Mouse (Mus musculus) splenic B cell, adult 2 months (primary cell): Measurements from ENCODE around the gene Atf7.

ENCODE experiments used
- DNase-seq: peaks from one replicate; pipeline ENCODE4 v3.0.0-alpha.2; 2011; ENCODE audit warnings: low read depth, low spot score
- H3K27me3 ChIP-seq: 2 replicates; pipeline ENCODE4 v1.6.1; 2012; ENCODE audit warnings: mild to moderate bottlenecking, low read length, moderate library complexity, mixed read lengths; ENCODE audit not compliant: control insufficient read depth, poor library complexity, insufficient read depth, severe bottlenecking
- H3K36me3 ChIP-seq: 2 replicates; pipeline ENCODE4 v1.6.1; 2012; ENCODE audit warnings: mild to moderate bottlenecking, low read length, moderate library complexity, mixed read lengths; ENCODE audit not compliant: control insufficient read depth, poor library complexity, insufficient read depth, severe bottlenecking

Gene Atf7

GRCm38 (mm10) chr15:102590567-102590966, 34.7 kb downstream of the Atf7 start:
- Histone ChIP-seq H3K36me3 (no peaks in the 10 kb centered on the region), H3K27me3 (no peaks in the 10 kb centered on the region)
- DNase-seq = no peak

DNA sequence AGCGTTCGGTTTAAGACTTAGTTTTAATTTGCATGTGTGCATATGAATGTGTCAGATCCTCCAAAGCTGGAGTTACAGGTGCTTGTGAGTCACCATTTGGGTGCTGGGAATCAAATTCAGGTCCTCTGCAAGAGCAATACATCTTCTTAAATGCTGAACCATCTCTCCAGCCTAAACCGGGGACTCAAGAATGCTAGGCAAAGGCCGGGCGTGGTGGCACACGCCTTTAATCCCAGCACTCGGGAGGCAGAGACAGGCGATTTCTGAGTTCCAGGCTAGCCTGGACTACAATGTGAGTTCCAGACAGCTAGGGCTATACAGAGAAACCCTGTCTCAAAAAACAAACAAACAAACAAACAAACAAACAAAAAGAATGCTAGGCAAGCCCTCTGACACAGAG, 35.4 kb downstream of the Atf7 start:
- Histone ChIP-seq H3K36me3 (no peaks in the 10 kb centered on the region), H3K27me3 (no peaks in the 10 kb centered on the region)
- DNase-seq = no peak

DNA sequence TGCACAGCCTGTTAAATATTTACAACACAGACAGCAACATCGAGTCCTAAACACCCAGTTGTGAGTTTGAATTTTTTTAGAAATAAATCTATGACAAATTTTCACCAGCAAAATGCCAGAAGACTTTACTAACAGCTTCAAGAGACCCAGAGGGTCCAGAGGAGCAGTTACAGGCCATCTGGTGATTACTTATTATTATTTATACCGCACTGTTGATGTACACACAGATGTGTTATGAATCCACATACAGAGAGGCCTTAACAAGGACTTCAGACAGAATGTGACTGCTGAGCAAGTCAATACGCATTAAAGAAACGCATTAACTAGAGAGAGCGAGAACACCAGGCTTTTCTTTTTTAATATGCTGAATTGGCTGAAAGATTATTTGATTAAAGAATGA, 39.8 kb downstream of the Atf7 start:
- Histone ChIP-seq H3K36me3 (0 out of 2 replicates have a peak, but pooled peaks cover 2% of the 10 kb centered on the region), H3K27me3 (no peaks in the 10 kb centered on the region)
- DNase-seq = no peak

DNA sequence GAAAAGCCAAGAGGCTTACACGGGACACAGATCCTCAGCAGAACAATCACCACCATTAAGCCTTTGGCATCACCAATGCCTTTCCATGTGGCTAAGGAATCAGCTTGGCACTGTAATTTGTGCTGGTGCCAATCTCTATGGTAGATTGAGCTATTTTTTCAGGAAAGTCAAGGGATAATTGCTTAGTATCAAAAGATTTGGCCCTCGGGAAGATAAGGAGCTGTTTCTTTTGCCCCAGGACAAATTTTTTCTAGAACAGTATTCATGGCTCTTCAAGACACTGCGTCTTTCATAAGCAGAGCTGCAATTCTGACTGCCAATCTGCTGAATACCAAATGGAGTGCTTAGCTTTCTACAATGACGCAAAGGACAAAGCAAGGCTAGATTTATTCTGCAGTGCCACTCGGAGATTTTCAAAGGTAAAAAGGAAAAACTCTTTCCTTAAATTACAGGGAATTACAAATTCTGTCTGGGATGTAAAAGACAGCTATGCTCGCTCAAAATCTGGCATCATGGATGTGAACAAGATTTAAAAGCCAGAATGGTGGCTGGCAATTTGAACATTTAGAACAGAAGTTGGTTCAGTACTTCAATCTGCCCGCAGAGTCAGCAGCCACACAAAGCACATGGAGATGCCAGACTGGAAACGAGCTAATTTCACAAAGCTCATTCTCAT, 41.4 kb downstream of the Atf7 start:
- Histone ChIP-seq H3K27me3 (no peaks in the 10 kb centered on the region), H3K36me3 (0 out of 2 replicates have a peak, but pooled peaks cover 2% of the 10 kb centered on the region)
- no peak for DNase-seq

DNA sequence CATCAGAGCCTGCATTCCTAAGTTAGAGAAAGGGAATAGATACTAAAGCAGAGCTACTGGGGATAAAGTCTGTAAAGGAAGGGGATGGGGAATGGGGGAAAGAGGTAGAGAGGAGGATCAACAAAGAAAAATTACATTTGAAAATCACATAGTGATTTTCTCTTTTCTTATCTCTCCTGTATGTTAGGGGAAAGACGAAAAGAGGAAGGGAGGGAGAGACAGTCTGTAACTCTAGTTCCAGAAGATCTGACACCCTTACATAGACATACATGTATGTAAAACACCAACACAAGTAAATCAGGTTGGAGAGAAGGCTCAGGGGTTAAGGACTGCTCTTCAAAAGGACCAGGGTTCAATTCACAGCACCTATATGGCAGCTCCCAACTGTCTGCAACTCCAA, 44.1 kb downstream of the Atf7 start:
- 0 out of 2 replicates have a peak, but pooled peaks cover 2% of the 10 kb centered on the region for H3K36me3 ChIP-seq

DNA sequence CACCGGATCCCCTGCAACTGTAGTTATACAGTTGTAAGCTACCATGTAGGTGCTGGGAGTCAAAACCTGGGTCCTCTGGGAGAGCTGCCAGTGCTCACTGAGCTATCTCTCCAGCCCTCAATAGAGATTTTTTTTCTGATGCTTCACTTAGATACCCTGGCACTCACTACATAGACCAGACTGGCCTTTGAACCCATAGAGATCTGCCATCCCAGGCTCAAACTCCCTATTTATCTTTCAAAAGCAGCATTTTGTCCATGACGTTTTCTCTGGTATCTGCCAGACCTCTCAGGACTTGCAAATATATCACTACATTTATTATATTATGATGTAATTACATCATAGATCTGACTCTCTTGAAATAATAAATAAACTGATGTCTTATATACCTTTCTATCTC, 46.9 kb downstream of the Atf7 start:
- H3K27me3 ChIP-seq = no peaks in the 10 kb centered on the region
- H3K36me3 ChIP-seq = 0 out of 2 replicates have a peak, but pooled peaks cover 2% of the 10 kb centered on the region
- DNase-seq = no peak

More for the DNA sequence above, 44.1 kb downstream of the Atf7 start:
- no peaks in the 10 kb centered on the region for H3K27me3 ChIP-seq
- DNase-seq = no peak

GRCm38 (mm10) chr15:102576972-102577371, 48.3 kb downstream of the Atf7 start:
- H3K36me3 ChIP-seq = no peaks in the 10 kb centered on the region
- DNase-seq = no peak
- H3K27me3 ChIP-seq = no peaks in the 10 kb centered on the region

GRCm38 (mm10) chr15:102572081-102572480, 53.2 kb downstream of the Atf7 start:
- DNase-seq = no peak
- Histone ChIP-seq H3K27me3 (no peaks in the 10 kb centered on the region), H3K36me3 (no peaks in the 10 kb centered on the region)

- Histone ChIP-seq H3K36me3 (no peaks in the 10 kb centered on the region), H3K27me3 (no peaks in the 10 kb centered on the region)
- DNase-seq = no peak
These were observed 57.4 kb downstream of the Atf7 start for GRCm38 (mm10) chr15:102567849-102568248.

GRCm38 (mm10) chr15:102563681-102564080, 61.6 kb downstream of the Atf7 start:
- Histone ChIP-seq H3K27me3 (no peaks in the 10 kb centered on the region), H3K36me3 (peaks cover 2% of the 10 kb centered on the region; the same call in 1 of the 2 replicates)
- DNase-seq = no peak

DNA sequence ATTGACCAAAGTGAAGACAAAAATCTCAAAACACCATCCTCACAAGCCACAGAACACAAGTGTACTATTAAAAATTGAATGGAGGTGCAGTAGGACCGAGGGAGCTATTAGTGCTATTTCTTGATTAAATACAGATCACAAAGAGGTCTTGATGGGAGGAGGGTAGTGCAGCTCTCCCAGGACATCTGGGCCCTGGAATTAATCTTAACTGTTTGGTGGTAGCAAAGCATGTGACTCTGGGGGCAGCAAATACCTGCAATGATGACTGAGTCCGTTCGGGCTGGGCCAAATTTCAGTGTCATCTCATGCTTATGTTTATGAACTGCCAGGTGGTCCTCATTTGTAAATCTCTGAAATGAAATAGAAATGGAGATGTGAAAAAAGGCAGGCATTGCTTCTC, 62.2 kb downstream of the Atf7 start:
- DNase-seq = no peak
- H3K36me3 ChIP-seq = peaks cover 2% of the 10 kb centered on the region; the same call in 1 of the 2 replicates
- H3K27me3 ChIP-seq = no peaks in the 10 kb centered on the region

DNA sequence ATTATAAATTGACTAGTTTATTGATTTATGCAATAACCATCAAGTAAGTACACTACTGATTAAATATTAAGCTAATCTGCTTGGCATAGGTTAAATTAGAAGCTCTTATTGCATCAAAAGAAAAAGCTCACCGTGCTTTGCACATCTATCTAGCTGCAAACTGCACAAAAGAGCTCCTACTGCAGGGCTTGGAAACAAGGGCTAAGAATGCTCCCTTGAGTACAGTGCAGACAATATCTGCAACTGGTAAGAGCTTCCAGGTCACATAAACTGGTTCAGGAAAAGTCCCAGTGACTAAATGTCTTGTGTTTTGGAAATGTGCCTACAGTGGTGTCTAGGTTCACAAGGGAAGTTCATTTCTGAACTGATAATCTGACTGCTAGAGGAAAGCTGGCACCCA, 62.8 kb downstream of the Atf7 start:
- peaks cover 2% of the 10 kb centered on the region; the same call in 1 of the 2 replicates for H3K36me3 ChIP-seq
- no peaks in the 10 kb centered on the region for H3K27me3 ChIP-seq
- no peak for DNase-seq

- Histone ChIP-seq H3K36me3 (peaks cover 13% of the 10 kb centered on the region), H3K27me3 (no peaks in the 10 kb centered on the region)
- no peak for DNase-seq
These were observed 67.7 kb downstream of the Atf7 start for GRCm38 (mm10) chr15:102557580-102557979.

DNA sequence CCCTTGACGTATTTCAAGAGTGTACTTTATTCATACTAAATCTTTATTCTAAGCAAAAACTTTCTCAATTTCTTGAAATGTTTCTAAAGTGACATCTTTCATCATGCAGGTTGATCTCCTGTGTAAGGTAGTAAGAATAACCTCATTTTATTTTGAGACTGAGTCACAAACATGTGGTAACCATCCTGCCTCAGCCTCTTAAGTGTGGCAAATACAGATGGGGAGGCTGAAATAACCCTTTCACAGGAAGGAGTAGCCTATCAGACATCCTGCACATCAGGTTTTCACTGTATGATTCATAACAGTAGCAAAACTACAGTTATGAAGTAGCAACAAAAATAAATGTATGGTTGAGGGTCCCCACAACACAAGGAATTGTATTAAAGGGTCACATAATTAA, 69.7 kb downstream of the Atf7 start:
- DNase-seq = no peak
- H3K27me3 ChIP-seq = no peaks in the 10 kb centered on the region
- peaks cover 20% of the 10 kb centered on the region for H3K36me3 ChIP-seq

GRCm38 (mm10) chr15:102552599-102552998, 72.7 kb downstream of the Atf7 start:
- no peak for DNase-seq
- Histone ChIP-seq H3K27me3 (no peaks in the 10 kb centered on the region), H3K36me3 (peaks cover 19% of the 10 kb centered on the region)

DNA sequence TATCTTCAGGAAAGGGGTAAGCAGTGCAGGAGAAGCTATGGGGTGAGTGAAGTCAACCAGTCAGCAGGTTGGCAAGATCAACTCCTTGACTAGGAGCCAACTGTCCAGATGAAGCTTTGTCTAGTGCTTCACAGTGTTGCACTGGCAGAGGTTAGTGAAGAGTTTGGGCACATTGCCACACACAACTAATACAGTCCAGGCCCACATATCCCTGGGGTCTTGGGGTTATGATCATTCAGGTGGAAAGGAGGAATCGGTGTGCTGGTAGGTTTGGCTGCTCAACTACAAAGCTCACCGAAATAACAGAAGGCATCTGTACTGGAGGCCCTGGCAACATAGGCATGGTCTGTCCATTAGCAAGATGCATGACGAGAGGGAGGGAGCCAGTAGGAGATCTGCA, 77.8 kb downstream of the Atf7 start:
- no peak for DNase-seq

More for the DNA sequence above, 77.8 kb downstream of the Atf7 start:
- Histone ChIP-seq H3K27me3 (no peaks in the 10 kb centered on the region), H3K36me3 (peaks cover 26% of the 10 kb centered on the region)
